Mouse (Mus musculus): Measurements from ENCODE around the gene Plekha5.

GRCm38 (mm10) chr6:140598516-140598915 lies 174.7 kb downstream of the Plekha5 start:
- TF ChIP-seq ZC3H11A (IDR thresholded peaks at IDR 0.05; ENCODE audit: borderline replicate concordance, low read depth, low read length) (no peak), MAFK (IDR thresholded peaks at IDR 0.05; ENCODE audit: insufficient read depth, low read depth, low read length) (no peak), ZNF384 (IDR thresholded peaks at IDR 0.05; ENCODE audit: low read depth, low read length) (no peak), CHD2 (IDR thresholded peaks at IDR 0.05; ENCODE audit: low read depth, low read length) (no peak)

All from ES-E14 (cell line).